Mouse (Mus musculus): ENCODE results near the gene Sdk1.

DNA sequence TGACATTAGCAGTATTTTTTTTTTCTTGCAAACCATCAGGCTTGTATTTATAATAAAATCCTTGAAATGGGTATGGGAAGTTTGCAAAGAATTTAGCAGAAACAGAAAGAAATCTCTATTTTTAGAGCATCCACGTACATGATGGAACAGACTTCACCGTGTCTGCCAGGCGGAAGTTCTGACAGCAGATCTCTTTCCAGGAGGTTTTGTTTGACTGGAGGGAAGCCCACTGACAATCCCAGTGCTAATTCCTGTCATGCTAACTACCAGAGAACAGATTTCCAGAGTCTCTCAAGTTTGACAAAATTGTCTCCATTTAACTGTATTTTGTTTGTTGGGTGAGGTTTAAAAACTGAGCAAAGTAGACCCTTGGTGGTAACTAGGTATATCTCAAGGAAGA lies 265.1 kb downstream of the Sdk1 start:
- TF ChIP-seq CTCF (IDR thresholded peaks at IDR 0.05; ENCODE audit: low read depth, low read length), result no peak
- TF ChIP-seq POLR2A (IDR thresholded peaks at IDR 0.05; ENCODE audit: borderline replicate concordance, low read depth, low read length), result no peak

Measured in bone marrow macrophage, adult 2 months (primary cell).